Mouse (Mus musculus) limb, embryonic 11.5 days (tissue): Measurements from ENCODE around the gene Rmnd1. TPM values are rescaled to one million over a fixed set of nuclear protein-coding genes. Genes with fewer than 3 reads are reported as not detected.

Source experiments
- ATAC-seq: fragments of 200-750 bp; cut with Nextera tagmentation; 2 replicates; pipeline ENCODE4 v1.8.0; 2017; ENCODE audit warnings: low read depth; ENCODE audit not compliant: insufficient number of reproducible peaks, low FRiP score, low TSS enrichment
- DNase-seq: peaks from one replicate; pipeline ENCODE4 v3.0.0-alpha.2; 2015; ENCODE audit warnings: low spot score
- H3K27ac ChIP-seq: fragments of 300-500 bp; sonication (generic); replicated peaks from 2 replicates; pipeline ENCODE4 v1.5.1; 2014; ENCODE audit warnings: low read depth, mild to moderate bottlenecking, low read length
- H3K27me3 ChIP-seq: fragments of 300-500 bp; sonication (generic); 2 replicates; pipeline ENCODE4 v1.6.1; 2014; ENCODE audit warnings: mild to moderate bottlenecking, low read length, mixed read lengths; ENCODE audit not compliant: control insufficient read depth, insufficient read depth
- H3K36me3 ChIP-seq: fragments of 300-500 bp; sonication (generic); 2 replicates; pipeline ENCODE4 v1.6.1; 2014; ENCODE audit warnings: mild to moderate bottlenecking, low read length, moderate library complexity, mixed read lengths; ENCODE audit not compliant: control insufficient read depth, insufficient read depth
- H3K4me1 ChIP-seq: fragments of 300-500 bp; sonication (generic); 2 replicates; pipeline ENCODE4 v1.6.1; 2014; ENCODE audit warnings: low read length, mixed read lengths; ENCODE audit not compliant: control insufficient read depth, insufficient read depth
- H3K4me2 ChIP-seq: fragments of 300-500 bp; sonication (generic); 2 replicates; pipeline ENCODE4 v1.6.1; 2014; ENCODE audit warnings: low read depth, mild to moderate bottlenecking, moderate library complexity; ENCODE audit not compliant: severe bottlenecking
- H3K4me3 ChIP-seq: fragments of 300-500 bp; sonication (generic); 2 replicates; pipeline ENCODE4 v1.5.1; 2014; ENCODE audit warnings: low read depth, low read length
- H3K9ac ChIP-seq: fragments of 300-500 bp; sonication (generic); 2 replicates; pipeline ENCODE4 v1.6.1; 2014; ENCODE audit warnings: mild to moderate bottlenecking, low read length
- H3K9me3 ChIP-seq: fragments of 300-500 bp; sonication (generic); 2 replicates; pipeline ENCODE4 v1.6.1; 2016; ENCODE audit warnings: low read length; ENCODE audit not compliant: control insufficient read depth
- WGBS: fragments of 180-500 bp; shearing (Covaris S2); extraction: QIAGEN DNeasy Blood & Tissue Kit; methylation state at CpG from one replicate; pipeline ENCODE4 v1.1.7; 2014; 5-methylcytosine and 5-hydroxymethylcytosine counted together
- polyA plus RNA-seq: library from polyadenylated mRNA; unstranded; fragments of >200 nt; fragmentation: Nextera tagmentation; extraction: Ambion mirVana; gene quantifications from 2 replicates; pipeline ENCODE4 v1.2.1, GENCODE M21; 2014

The Rmnd1 gene
- polyA plus RNA-seq, 1 experiment from 2014 or later = 54.2 TPM

DNA sequence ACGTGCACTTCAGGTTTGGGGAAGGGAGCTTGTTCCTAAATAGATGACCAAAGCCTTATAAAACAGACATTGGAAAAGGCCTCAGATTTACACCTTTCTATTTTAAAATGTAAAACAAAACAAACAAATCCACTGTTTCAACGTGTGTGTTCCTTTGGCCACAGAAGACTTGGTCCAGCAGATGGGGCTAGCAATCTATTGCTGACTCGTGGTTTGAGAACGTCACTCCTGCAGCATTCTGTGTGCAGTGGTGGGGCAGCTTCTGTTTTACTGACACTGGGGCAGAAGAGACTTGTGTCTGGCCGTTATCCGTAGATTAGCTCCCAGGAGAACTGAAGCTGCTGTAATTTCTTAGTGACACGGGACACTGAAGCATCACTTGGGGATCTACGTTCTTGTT lies 6.9 kb downstream of the Rmnd1 start:
- H3K27ac ChIP-seq = no peak overlapping the region
- WGBS = 86% methylated on average over 8 of the region's 8 CpGs
- DNase-seq (no peak), ATAC-seq (no peak)
- H3K9me3 ChIP-seq = no peaks in the 10 kb centered on the region
- H3K27me3 ChIP-seq = no peaks in the 10 kb centered on the region
- no peak overlapping the region for H3K9ac ChIP-seq
- no peak overlapping the region for H3K4me2 ChIP-seq
- H3K4me1 ChIP-seq = no peaks in the 10 kb centered on the region
- no peak overlapping the region for H3K4me3 ChIP-seq
- peaks cover 9% of the 10 kb centered on the region; the same call in 1 of the 2 replicates for H3K36me3 ChIP-seq

DNA sequence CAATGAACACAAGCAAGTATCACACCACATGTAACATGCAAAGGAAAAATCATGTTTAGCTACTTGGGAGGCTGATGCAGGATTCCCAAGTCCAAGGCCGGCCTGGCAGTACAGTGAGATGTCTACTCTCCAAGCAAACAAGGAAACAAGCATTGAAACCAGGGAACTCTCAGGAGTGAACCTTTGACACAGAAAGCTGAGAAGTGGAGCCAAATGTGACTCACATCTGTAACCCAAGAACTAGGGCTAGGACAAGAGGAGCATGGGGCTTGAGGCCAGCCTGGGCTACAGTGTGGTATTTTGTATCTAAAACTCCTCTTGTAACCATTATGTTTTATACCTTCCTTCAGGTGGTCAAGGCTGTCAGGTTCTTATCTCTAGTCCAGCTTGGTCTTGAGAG lies 25.0 kb downstream of the Rmnd1 start:
- Histone ChIP-seq H3K27me3 (no peaks in the 10 kb centered on the region), H3K4me3 (no peak overlapping the region), H3K27ac (no peak overlapping the region), H3K9me3 (no peaks in the 10 kb centered on the region), H3K4me2 (no peak overlapping the region), H3K36me3 (peaks cover 10% of the 10 kb centered on the region), H3K9ac (no peak overlapping the region), H3K4me1 (no peaks in the 10 kb centered on the region)
- no peak for DNase-seq
- 90% methylated on average over 1 of the region's 1 CpGs for WGBS
- no peak for ATAC-seq

DNA sequence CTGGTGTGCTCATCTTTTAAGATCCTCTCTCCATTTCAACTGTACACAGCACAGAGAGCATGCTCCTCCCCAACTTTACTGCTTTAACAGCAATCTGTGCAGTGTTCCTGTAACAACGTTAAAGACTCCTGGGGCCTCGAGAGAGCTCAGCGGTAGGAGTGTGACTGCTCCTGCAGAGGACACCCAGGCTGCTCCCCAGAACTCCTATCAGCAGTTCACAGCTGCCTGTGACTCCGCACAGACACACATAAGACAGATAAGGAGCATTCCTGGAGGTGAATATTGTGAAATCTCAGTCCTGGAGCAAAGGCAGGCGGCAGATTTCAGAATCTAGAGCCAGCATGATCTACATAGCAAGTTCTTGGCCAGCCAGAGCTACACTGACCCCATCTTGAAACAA lies 26.7 kb downstream of the Rmnd1 start:
- no peak overlapping the region for H3K9ac ChIP-seq
- H3K4me3 ChIP-seq = no peak overlapping the region
- H3K27me3 ChIP-seq = no peaks in the 10 kb centered on the region
- no peaks in the 10 kb centered on the region for H3K4me1 ChIP-seq
- DNase-seq (no peak), ATAC-seq (no peak)
- H3K27ac ChIP-seq = no peak overlapping the region
- WGBS = 88% methylated on average over 5 of the region's 5 CpGs
- peaks cover 12% of the 10 kb centered on the region for H3K36me3 ChIP-seq
- no peaks in the 10 kb centered on the region for H3K9me3 ChIP-seq
- no peak overlapping the region for H3K4me2 ChIP-seq

DNA sequence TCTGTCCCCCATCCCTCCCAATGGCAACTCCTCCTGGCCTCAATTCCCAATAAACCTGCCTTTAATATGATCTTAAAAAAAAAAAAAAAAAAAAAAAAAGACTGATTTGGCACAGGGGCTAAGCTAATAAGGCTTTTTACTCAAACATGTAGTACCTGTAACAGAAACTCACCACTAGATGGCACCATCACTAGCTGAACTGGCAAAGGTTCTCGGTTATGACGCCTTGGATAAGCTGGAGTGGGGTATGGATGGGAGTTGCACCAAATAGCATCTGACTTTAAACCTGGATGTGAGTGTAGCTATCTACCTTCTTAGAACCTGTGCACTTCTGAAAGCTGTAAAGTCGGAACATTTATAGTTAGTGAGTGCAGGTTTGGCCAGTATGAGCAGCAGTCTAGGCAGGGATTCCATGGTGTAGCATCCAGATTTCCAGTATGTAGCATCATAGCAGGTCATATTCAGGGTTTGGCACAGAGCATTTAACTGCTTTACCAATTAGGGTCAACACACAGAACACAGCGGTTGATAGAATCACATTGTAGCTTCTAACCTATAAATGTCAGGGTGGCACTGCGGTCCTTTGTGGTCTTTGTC lies 27.2 kb downstream of the Rmnd1 start:
- Histone ChIP-seq H3K9ac (no peak overlapping the region), H3K4me1 (no peaks in the 10 kb centered on the region), H3K36me3 (peaks cover 12% of the 10 kb centered on the region), H3K4me3 (no peak overlapping the region), H3K4me2 (no peak overlapping the region), H3K9me3 (no peaks in the 10 kb centered on the region), H3K27ac (no peak overlapping the region), H3K27me3 (no peaks in the 10 kb centered on the region)
- ATAC-seq (peak; percentile 54; the same call in 1 of the 2 replicates), DNase-seq (peak; percentile 54)
- WGBS = 60% methylated on average over 5 of the region's 5 CpGs

DNA sequence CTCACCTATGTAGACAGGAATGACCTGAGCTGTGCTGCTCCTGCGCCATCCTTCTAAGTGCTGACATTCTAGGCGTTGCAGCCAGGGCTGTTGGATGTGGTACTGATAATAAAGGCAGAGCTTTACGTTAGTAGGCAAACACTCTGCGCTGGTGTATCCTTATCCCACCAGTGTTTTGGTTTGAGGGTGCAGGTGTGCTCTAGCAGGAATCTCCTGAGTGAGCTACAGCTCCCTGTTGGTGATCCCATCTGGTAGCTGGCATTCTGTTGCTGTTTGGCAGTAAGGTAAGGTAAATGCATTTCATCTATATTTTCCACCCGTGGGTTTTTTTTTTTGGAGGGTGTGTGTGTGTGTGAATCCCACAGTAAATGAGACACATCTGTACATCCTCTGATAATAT lies 34.1 kb downstream of the Rmnd1 start:
- Histone ChIP-seq H3K27me3 (no peaks in the 10 kb centered on the region), H3K9me3 (no peaks in the 10 kb centered on the region), H3K27ac (no peak overlapping the region), H3K4me1 (no peaks in the 10 kb centered on the region), H3K36me3 (peaks cover 10% of the 10 kb centered on the region; the same call in 1 of the 2 replicates), H3K9ac (no peak overlapping the region), H3K4me3 (no peak overlapping the region), H3K4me2 (no peak overlapping the region)
- 93% methylated on average over 5 of the region's 5 CpGs for WGBS
- no peak for ATAC-seq
- DNase-seq = no peak

DNA sequence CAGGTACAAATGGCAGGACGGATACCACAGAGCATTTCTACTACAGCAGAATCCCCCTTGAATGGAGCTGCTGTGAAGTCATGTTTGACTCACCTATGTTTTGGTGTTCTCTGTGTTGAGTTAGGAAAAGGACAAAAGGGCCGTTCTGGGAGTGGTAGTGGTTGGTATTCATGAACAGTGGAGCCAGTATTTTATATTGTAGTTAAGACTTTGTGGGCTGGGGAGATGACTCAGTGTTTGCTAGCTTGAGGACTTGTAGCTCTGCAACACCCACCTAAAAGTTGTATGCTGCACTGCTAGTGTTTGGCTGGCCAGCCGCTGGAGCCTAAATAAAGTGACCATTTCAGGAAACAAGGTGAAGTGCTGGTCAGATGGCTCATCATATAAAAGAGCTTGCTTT lies 36.9 kb downstream of the Rmnd1 start:
- no peak for DNase-seq
- no peak for ATAC-seq
- Histone ChIP-seq H3K9ac (no peak overlapping the region), H3K4me1 (no peaks in the 10 kb centered on the region), H3K27ac (no peak overlapping the region), H3K4me3 (no peak overlapping the region), H3K27me3 (no peaks in the 10 kb centered on the region), H3K4me2 (no peak overlapping the region), H3K9me3 (no peaks in the 10 kb centered on the region), H3K36me3 (peaks cover 9% of the 10 kb centered on the region; the same call in 1 of the 2 replicates)
- 87% methylated on average over 3 of the region's 3 CpGs for WGBS

DNA sequence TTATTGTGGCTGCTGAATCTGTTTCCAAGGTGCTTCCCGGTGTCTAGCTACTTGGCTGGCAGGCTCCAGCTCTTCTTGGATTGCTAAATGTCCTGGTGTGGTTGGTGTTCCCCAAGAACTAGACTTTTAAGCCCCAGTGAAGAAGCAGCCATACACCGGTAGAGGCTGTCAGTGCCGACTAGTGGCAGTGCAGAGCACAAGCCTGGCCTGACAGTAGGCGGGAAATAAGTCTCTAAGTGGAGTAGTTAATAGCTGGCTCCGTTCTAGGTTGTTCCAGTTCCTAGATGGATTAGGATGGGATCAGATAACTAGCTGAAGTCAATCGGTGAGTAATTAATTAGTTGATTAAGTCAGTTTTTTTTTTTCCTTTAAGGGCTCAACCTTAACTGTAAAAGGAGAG lies 40.3 kb downstream of the Rmnd1 start:
- Histone ChIP-seq H3K27me3 (no peaks in the 10 kb centered on the region), H3K27ac (no peak overlapping the region), H3K4me1 (peaks cover 7% of the 10 kb centered on the region), H3K4me2 (no peak overlapping the region), H3K4me3 (no peak overlapping the region), H3K9me3 (no peaks in the 10 kb centered on the region), H3K9ac (no peak overlapping the region), H3K36me3 (peaks cover 9% of the 10 kb centered on the region; the same call in 1 of the 2 replicates)
- ATAC-seq (no peak), DNase-seq (no peak)
- 70% methylated on average over 6 of the region's 6 CpGs for WGBS

DNA sequence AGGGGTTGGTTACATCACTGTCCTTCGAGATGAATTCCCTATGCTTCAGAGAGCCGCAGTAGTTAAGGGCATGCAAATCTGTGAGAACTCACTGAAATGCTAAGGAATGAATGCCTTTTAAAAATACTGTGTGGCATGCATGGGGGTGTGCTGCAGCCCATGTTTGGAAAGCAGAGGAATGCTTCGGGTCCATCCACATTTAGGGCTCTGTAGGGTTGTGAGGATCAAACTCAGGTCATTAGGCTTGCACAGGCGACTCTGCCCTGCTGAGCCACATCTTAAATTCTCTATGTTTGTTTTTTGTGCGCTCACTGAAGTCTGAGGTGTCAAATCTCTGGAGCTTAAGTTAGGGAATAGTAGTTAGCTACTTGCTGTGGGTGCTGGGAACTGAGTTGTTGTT lies 41.1 kb downstream of the Rmnd1 start:
- peaks cover 9% of the 10 kb centered on the region; the same call in 1 of the 2 replicates for H3K36me3 ChIP-seq
- no peak overlapping the region for H3K27ac ChIP-seq
- DNase-seq (no peak), ATAC-seq (no peak)
- 67% methylated on average over 5 of the region's 5 CpGs for WGBS
- H3K27me3 ChIP-seq = no peaks in the 10 kb centered on the region
- H3K9ac ChIP-seq = no peak overlapping the region
- H3K4me2 ChIP-seq = no peak overlapping the region
- no peak overlapping the region for H3K4me3 ChIP-seq
- no peaks in the 10 kb centered on the region for H3K9me3 ChIP-seq
- peaks cover 7% of the 10 kb centered on the region for H3K4me1 ChIP-seq

DNA sequence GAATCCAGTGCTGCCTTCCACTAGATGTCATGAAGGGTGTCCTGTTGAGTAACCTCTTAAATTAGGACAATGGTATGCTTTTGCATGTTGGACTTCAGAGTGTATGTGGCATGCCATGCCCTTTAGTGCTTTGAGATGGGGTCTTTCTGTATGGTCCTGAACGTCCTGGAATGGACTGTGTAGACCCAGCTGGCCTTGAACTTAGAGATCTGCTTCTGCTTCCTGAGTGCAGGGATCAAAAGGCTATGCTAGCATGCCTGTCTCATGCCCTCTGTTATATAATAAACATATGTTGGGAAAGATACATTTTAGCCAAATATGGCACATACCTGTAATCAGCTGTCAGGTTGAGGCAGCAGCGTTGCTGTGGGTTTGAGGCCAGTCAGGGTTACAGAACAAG lies 41.6 kb downstream of the Rmnd1 start:
- H3K4me3 ChIP-seq = no peak overlapping the region
- 58% methylated on average over 2 of the region's 2 CpGs for WGBS

More for the DNA sequence above, 41.6 kb downstream of the Rmnd1 start:
- no peak overlapping the region for H3K4me2 ChIP-seq
- ATAC-seq (no peak), DNase-seq (no peak)
- H3K36me3 ChIP-seq = peaks cover 8% of the 10 kb centered on the region; the same call in 1 of the 2 replicates
- H3K9me3 ChIP-seq = no peaks in the 10 kb centered on the region
- H3K27me3 ChIP-seq = no peaks in the 10 kb centered on the region
- H3K9ac ChIP-seq = no peak overlapping the region
- H3K27ac ChIP-seq = no peak overlapping the region
- H3K4me1 ChIP-seq = peaks cover 7% of the 10 kb centered on the region
